Mouse (Mus musculus) heart, adult 2 months (tissue): ENCODE results near the gene Micu1. TPM values are rescaled to one million over a fixed set of nuclear protein-coding genes. Genes with fewer than 3 reads are reported as not detected.
"Not testable (repeated sequence)": the region's sequence is repeated elsewhere in the genome, so short reads cannot be mapped to it uniquely, and the experiment has no call there.

Source experiments
- DNase-seq, 2 experiments: peaks; one replicate each; pipeline ENCODE4 v3.0.0; 2021
- H3K27ac ChIP-seq: fragments of 200-600 bp; 2 replicates; pipeline ENCODE4 v1.8.1; 2022
- H3K27me3 ChIP-seq: fragments of 200-500 bp; 2 replicates; pipeline ENCODE4 v1.6.1; 2012; ENCODE audit warnings: mild to moderate bottlenecking, low read length, inconsistent platforms, mixed read lengths; ENCODE audit not compliant: control insufficient read depth, insufficient read depth
- H3K36me3 ChIP-seq: fragments of 200-500 bp; 2 replicates; pipeline ENCODE4 v1.6.1; 2012; ENCODE audit warnings: low read length, inconsistent platforms; ENCODE audit not compliant: control insufficient read depth, insufficient read depth
- H3K4me1 ChIP-seq: fragments of 200-500 bp; 2 replicates; pipeline ENCODE4 v1.6.1; 2011; ENCODE audit warnings: low read length; ENCODE audit not compliant: control insufficient read depth, insufficient read depth
- H3K4me3 ChIP-seq: fragments of 200-600 bp; 2 replicates; pipeline ENCODE4 v1.8.1; 2022
- H3K79me2 ChIP-seq: fragments of 200-500 bp; replicated peaks from 2 replicates; pipeline ENCODE4 v1.6.1; 2012; ENCODE audit warnings: mild to moderate bottlenecking, inconsistent platforms, low read length, moderate library complexity, mixed read lengths; ENCODE audit not compliant: control insufficient read depth, insufficient read depth
- H3K9ac ChIP-seq: fragments of 200-500 bp; 2 replicates; pipeline ENCODE4 v1.6.1; 2012; ENCODE audit warnings: low read depth, mild to moderate bottlenecking, control low read depth, inconsistent platforms, low read length, mixed read lengths
- CTCF ChIP-seq: fragments of 200-600 bp; IDR thresholded peaks from 2 replicates; pipeline ENCODE4 v1.8.1; 2022; ENCODE audit warnings: antibody characterized with exemption, mild to moderate bottlenecking, moderate library complexity
- EP300 ChIP-seq: fragments of 200-500 bp; IDR thresholded peaks from 2 replicates; pipeline ENCODE4 v1.6.1; 2011; ENCODE audit warnings: low read depth, low read length, control low read depth; ENCODE audit not compliant: insufficient read depth
- POLR2A ChIP-seq: fragments of 200-500 bp; IDR thresholded peaks from 2 replicates; pipeline ENCODE4 v1.6.1; 2011; ENCODE audit warnings: mild to moderate bottlenecking, low read depth, low read length, control low read depth; ENCODE audit not compliant: insufficient read depth
- WGBS: fragments of 180-500 bp; shearing (Covaris S2); methylation state at CpG from one replicate; pipeline ENCODE4 v1.1.7; 2018; 5-methylcytosine and 5-hydroxymethylcytosine counted together
- intact Hi-C: fragments of 180-260 bp; cut with DNase I; formaldehyde crosslinking; loops from one replicate; pipeline ENCODE4 v1.15.1; 2025
- polyA plus RNA-seq: library from polyadenylated mRNA; depleted of rRNA; stranded (reverse); fragments of >200 nt; gene quantifications from 2 replicates; pipeline ENCODE4 v1.2.3, GENCODE M21; 2012
- total RNA-seq, 2 experiments: library from RNA; stranded (reverse); gene quantifications; 2 replicates each; pipeline ENCODE4 v1.2.3; 2021

Gene Micu1
- total and polyA plus RNA-seq, 3 experiments = 14.1 to 19.7 (median 17.6) TPM

DNA sequence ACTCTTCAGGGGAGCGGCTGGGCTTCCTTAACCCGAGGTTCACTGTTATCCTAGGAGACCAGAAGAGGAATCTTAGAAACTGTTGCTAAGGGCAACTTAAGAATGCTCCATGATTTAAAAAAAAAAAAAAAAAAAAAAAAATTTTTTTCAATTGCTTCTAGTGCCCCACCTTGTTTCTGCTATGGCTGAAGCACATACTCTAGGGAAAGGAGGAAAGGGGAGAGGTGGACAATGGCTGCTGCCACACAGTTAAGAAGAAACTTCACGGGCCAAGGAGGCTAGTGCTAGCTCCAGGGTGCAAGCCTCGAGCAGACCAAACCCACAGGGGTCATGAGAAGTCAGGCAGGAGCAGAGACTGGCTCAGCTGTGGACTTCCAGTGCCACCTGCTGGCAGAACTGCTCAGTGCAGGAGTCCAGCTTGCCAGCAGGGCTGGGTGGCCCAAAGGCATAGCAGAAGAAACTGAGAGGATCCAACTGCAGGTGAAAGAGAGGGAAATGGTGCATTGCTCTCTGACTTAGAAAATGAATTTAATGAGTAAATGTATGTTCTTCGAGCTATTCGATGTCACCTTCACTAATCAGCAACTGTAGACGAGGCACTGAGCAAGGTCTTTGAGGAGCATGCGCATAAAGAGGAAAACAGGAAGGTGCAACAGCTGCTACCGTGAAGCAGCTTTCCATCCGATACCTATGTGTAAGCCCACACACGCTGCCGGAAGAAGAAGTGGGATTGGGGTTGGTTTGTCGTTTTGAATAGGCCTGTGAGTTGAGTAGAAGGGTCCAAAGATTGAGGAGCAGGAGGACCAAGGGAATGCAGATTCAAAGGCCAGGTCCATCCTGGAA lies 162.8 kb downstream of the Micu1 start:
- WGBS = 36% methylated on average over 13 of the region's 13 CpGs
- TF ChIP-seq POLR2A = no peak
- TF ChIP-seq CTCF = peak; percentile 100; the same call in 1 of the 2 replicates
- peak; percentile 95 for TF ChIP-seq EP300
- Histone ChIP-seq H3K27ac (no peak overlapping the region), H3K4me1 (no peaks in the 10 kb centered on the region; the same call in 1 of the 2 replicates), H3K4me3 (no peak overlapping the region), H3K36me3 (no peaks in the 10 kb centered on the region), H3K27me3 (no peaks in the 10 kb centered on the region), H3K79me2 (no peaks in the 10 kb centered on the region), H3K9ac (no peak overlapping the region)
- intact Hi-C loops = loop anchor here (1.0 to 10.0 kb wide), 6 partner anchors 48 to 700 kb away; no protein-coding TSS in a partner anchor
- DNase-seq = peak; percentile 82 to 93

DNA sequence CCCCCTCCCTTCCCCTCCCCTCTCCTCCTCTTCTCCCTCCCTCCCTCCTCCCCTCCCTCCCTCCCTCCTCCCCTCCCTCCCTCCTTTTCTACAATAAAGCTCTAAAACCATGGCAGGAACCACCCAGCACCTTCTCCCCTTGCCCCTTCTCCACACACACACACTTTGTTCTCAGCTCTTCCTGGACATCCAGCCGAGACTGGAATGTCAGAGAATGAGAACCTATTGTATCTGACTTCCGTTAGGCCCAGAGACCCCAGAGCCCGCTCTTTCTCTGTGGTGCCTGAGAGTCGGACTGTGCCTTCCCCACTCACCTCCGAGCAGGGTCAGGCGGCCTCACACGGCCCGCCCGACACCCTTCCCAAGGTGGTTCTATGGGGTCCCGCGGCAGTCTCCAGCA lies 166.0 kb downstream of the Micu1 start:
- 65% methylated on average over 11 of the region's 11 CpGs for WGBS
- no peak for DNase-seq
- no peaks in the 10 kb centered on the region for H3K36me3 ChIP-seq
- H3K27ac ChIP-seq = no peak overlapping the region
- no peaks in the 10 kb centered on the region for H3K27me3 ChIP-seq
- intact Hi-C loops = loop anchor here (5.0 to 10.0 kb wide), 4 partner anchors 51 to 703 kb away; no protein-coding TSS in a partner anchor
- no peaks in the 10 kb centered on the region for H3K79me2 ChIP-seq
- TF ChIP-seq POLR2A = no peak
- no peak for TF ChIP-seq EP300
- TF ChIP-seq CTCF = no peak
- H3K4me1 ChIP-seq = no peaks in the 10 kb centered on the region; the same call in 1 of the 2 replicates
- no peak overlapping the region for H3K4me3 ChIP-seq
- H3K9ac ChIP-seq = no peak overlapping the region

DNA sequence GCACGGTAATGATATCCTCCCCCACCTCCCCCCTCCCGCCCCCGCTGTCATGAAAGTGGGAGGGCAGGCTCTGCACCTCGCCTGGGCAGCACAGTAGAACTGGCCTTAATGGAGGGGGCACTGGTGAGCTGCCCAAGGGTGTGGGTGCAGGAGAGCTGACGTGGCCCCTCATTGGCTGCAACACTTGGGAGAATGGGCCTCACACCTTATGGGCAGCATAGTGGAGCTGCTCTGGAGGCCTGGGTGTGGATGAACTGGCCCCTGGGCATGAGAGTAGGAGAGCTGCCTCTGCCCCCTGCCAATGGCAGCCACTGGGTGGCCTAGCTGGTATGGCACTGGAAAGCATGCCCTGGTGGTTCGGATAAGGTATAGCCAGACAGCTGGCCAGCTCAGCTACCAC lies 167.8 kb downstream of the Micu1 start:
- no peaks in the 10 kb centered on the region for H3K36me3 ChIP-seq
- H3K9ac ChIP-seq = no peak overlapping the region
- H3K27ac ChIP-seq = no peak overlapping the region
- H3K4me3 ChIP-seq = no peak overlapping the region
- no peaks in the 10 kb centered on the region for H3K27me3 ChIP-seq
- no peak for DNase-seq
- intact Hi-C loops = no loop called here
- H3K79me2 ChIP-seq = no peaks in the 10 kb centered on the region
- TF ChIP-seq POLR2A (no peak), CTCF (no peak), EP300 (no peak)
- 96% methylated on average over 6 of the region's 6 CpGs for WGBS
- no peaks in the 10 kb centered on the region; the same call in 1 of the 2 replicates for H3K4me1 ChIP-seq

DNA sequence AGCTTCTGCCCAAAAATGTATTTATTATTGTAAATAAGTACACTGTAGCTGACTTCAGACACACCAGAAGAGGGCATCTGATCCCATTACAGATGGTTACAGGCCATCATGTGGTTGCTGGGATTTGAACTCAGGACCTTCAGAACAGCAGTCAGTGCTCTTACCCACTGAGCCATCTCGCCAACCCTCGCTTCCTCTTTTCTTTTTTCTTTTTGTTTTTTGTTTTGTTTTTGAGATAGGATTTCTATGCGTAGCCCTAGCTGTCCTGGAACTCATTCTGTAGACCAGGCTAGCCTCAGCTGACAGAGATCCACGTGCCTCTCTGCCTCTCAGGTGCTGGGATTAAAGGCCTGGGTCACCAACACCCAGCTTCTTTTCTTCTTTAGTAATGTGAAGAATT lies 170.4 kb downstream of the Micu1 start:
- H3K4me3 ChIP-seq, H3K36me3 ChIP-seq, H3K4me1 ChIP-seq, DNase-seq, H3K27ac ChIP-seq, H3K79me2 ChIP-seq, H3K27me3 ChIP-seq, H3K9ac ChIP-seq, intact Hi-C loops: not testable (repeated sequence)
- WGBS = 90% methylated on average over 4 of the region's 4 CpGs

GRCm38 (mm10) chr10:59873206-59873605 lies 170.9 kb downstream of the Micu1 start:
- no peak overlapping the region for H3K27ac ChIP-seq
- H3K36me3 ChIP-seq = no peaks in the 10 kb centered on the region
- no peak for TF ChIP-seq POLR2A
- TF ChIP-seq EP300 = no peak
- no peak for TF ChIP-seq CTCF
- no peak overlapping the region for H3K4me3 ChIP-seq
- H3K9ac ChIP-seq = no peak overlapping the region
- WGBS = 86% methylated on average over 5 of the region's 5 CpGs
- no peaks in the 10 kb centered on the region for H3K79me2 ChIP-seq
- intact Hi-C loops = no loop called here
- no peaks in the 10 kb centered on the region for H3K4me1 ChIP-seq
- no peaks in the 10 kb centered on the region for H3K27me3 ChIP-seq
- DNase-seq = no peak

DNA sequence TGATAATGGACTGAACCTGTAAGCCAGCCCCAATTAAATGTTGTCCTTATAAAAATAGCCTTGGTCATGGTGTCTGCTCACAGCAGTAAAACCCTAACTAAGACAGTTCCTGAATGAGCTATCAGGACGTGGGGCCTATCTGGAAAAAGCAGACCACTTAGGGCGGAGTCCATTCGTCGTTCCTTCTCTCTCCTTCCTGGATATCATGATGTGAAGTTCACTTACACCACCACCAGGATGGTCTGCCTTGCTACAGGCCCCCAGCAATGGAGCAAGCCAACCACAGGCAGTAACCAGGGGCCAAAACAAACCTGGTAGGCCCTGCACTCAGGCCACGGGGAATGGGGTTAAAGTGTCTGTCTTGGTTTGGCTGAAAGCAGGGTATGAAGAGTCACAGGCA lies 171.3 kb downstream of the Micu1 start:
- intact Hi-C loops = no loop called here
- DNase-seq = no peak
- Histone ChIP-seq H3K27me3 (no peaks in the 10 kb centered on the region), H3K27ac (no peak overlapping the region), H3K9ac (no peak overlapping the region), H3K4me3 (no peak overlapping the region), H3K4me1 (peaks cover under 1% of the 10 kb centered on the region; the same call in 1 of the 2 replicates), H3K36me3 (no peaks in the 10 kb centered on the region), H3K79me2 (no peaks in the 10 kb centered on the region)
- 62% methylated on average over 5 of the region's 5 CpGs for WGBS
- TF ChIP-seq POLR2A = no peak
